Mouse (Mus musculus) heart, embryonic 13.5 days (tissue): Measurements from ENCODE around the gene Rtl1. TPM values are rescaled to one million over a fixed set of nuclear protein-coding genes. Genes with fewer than 3 reads are reported as not detected.

ENCODE experiments used
- ATAC-seq: fragments of 200-750 bp; cut with Nextera tagmentation; 2 replicates; pipeline ENCODE4 v1.8.0; 2017; ENCODE audit warnings: moderate TSS enrichment; ENCODE audit not compliant: insufficient number of reproducible peaks, low FRiP score, low TSS enrichment; ENCODE audit errors: extremely low read depth
- H3K27ac ChIP-seq: fragments of 300-500 bp; sonication (generic); replicated peaks from 2 replicates; pipeline ENCODE4 v1.5.1; 2015; ENCODE audit warnings: moderate library complexity, mild to moderate bottlenecking, inconsistent platforms
- H3K27me3 ChIP-seq: fragments of 300-500 bp; sonication (generic); replicated peaks from 2 replicates; pipeline ENCODE4 v1.6.1; 2015; ENCODE audit warnings: mild to moderate bottlenecking, inconsistent platforms
- H3K36me3 ChIP-seq: fragments of 300-500 bp; sonication (generic); 2 replicates; pipeline ENCODE4 v1.6.1; 2015; ENCODE audit warnings: mild to moderate bottlenecking, inconsistent platforms
- H3K4me1 ChIP-seq: fragments of 300-500 bp; sonication (generic); 2 replicates; pipeline ENCODE4 v1.6.1; 2015; ENCODE audit warnings: inconsistent platforms
- H3K4me2 ChIP-seq: fragments of 300-500 bp; sonication (generic); 2 replicates; pipeline ENCODE4 v1.6.1; 2015; ENCODE audit warnings: inconsistent platforms, mild to moderate bottlenecking, moderate library complexity
- H3K4me3 ChIP-seq: fragments of 300-500 bp; sonication (generic); 2 replicates; pipeline ENCODE4 v1.5.1; 2015; ENCODE audit warnings: moderate library complexity, mild to moderate bottlenecking, inconsistent platforms
- H3K9ac ChIP-seq: fragments of 300-500 bp; sonication (generic); 2 replicates; pipeline ENCODE4 v1.6.1; 2015; ENCODE audit warnings: inconsistent platforms, mild to moderate bottlenecking, moderate library complexity
- H3K9me3 ChIP-seq: fragments of 300-500 bp; sonication (generic); 2 replicates; pipeline ENCODE4 v1.6.1; 2016; ENCODE audit warnings: inconsistent platforms
- WGBS: fragments of 180-500 bp; shearing (Covaris S2); methylation state at CpG from one replicate; pipeline ENCODE4 v1.1.7; 2015; ENCODE audit warnings: mixed read lengths; 5-methylcytosine and 5-hydroxymethylcytosine counted together
- microRNA counts: library from miRNA; unstranded; fragments of <30 nt; microRNA quantifications from one replicate; lab custom pipeline; 2016
- microRNA-seq: library from miRNA; unstranded; fragments of <30 nt; microRNA quantifications from one replicate; pipeline ENCODE4, GENCODE M21; 2016
- polyA plus RNA-seq: library from polyadenylated mRNA; unstranded; fragments of >200 nt; fragmentation: Nextera tagmentation; extraction: Ambion mirVana; gene quantifications from 2 replicates; pipeline ENCODE4 v1.2.1, GENCODE M21; 2015

Rtl1 gene
- polyA plus RNA-seq, 1 experiment from 2014 or later: 0.52 TPM

- 0 out of 2 replicates have a peak overlapping the region, but pooled peaks have one; percentile 86 for H3K9ac ChIP-seq
- H3K36me3 ChIP-seq: peaks cover 38% of the 10 kb centered on the region
- peak; percentile 51; the same call in 1 of the 2 replicates for ATAC-seq
- 0 out of 2 replicates have a peak, but pooled peaks cover 4% of the 10 kb centered on the region for H3K27me3 ChIP-seq
- H3K4me1 ChIP-seq: no peaks in the 10 kb centered on the region; the same call in 1 of the 2 replicates
- H3K4me2 ChIP-seq: peak overlapping the region; percentile 67
- H3K4me3 ChIP-seq: peak overlapping the region; percentile 60
- WGBS: 37% methylated on average over 14 of the region's 17 CpGs
- H3K27ac ChIP-seq: no peak overlapping the region
- H3K9me3 ChIP-seq: peaks cover 52% of the 10 kb centered on the region
These were observed 57.4 kb downstream of the Rtl1 start for GRCm38 (mm10) chr12:109542635-109543249.

DNA sequence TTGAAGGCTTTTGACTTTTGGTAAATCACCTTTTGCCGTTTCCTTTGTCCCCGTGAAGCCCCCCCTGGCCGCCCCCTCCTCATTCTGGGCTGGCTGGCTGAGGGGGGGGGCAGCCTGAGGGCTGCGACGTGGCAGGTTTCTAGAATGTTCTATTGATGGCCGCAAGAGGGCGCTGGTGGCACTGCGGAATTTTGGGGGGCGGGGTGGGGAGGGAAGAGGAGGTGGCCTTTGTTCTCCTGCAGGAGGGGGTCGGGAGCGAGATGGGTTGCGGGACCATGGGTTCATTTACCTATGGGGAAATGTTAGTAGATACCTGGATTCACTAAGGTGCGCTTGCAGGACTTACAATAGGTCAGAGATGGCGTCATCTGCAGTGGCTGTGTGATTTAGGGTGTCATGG is 58.1 kb downstream of the Rtl1 start:
- Histone ChIP-seq H3K4me1 (no peaks in the 10 kb centered on the region; the same call in 1 of the 2 replicates), H3K4me2 (peak overlapping the region; percentile 67), H3K27me3 (0 out of 2 replicates have a peak, but pooled peaks cover 4% of the 10 kb centered on the region), H3K9ac (peak overlapping the region; percentile 86), H3K9me3 (peaks cover 59% of the 10 kb centered on the region), H3K27ac (peak overlapping the region; percentile 54; the same call in 1 of the 2 replicates), H3K4me3 (peak overlapping the region; percentile 60), H3K36me3 (peaks cover 35% of the 10 kb centered on the region)
- WGBS: 46% methylated on average over 14 of the region's 14 CpGs
- no peak for ATAC-seq

DNA sequence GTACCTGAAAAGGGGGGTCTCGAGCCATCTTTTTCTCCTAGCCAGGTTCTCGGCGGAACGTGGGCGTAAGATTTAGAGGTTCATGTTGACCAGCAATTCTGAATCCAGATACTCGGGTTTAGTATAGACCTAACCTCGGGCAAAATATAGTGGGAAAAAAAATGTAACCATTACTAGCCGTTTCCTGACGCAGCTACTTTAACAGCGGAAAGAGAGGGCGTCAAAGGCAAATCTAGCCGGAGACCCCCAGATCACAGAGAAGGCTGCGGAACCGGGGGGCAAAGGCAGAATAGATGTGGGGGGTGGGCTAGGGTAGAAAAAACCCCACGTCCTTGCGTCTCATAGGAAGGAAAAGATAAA is 58.6 kb downstream of the Rtl1 start:
- ATAC-seq: no peak
- WGBS: 40% methylated on average over 16 of the region's 16 CpGs
- Histone ChIP-seq H3K9ac (peak overlapping the region; percentile 86), H3K36me3 (peaks cover 31% of the 10 kb centered on the region), H3K9me3 (peaks cover 59% of the 10 kb centered on the region), H3K4me3 (peak overlapping the region; percentile 60), H3K27ac (peak overlapping the region; percentile 54), H3K27me3 (0 out of 2 replicates have a peak, but pooled peaks cover under 1% of the 10 kb centered on the region), H3K4me2 (peak overlapping the region; percentile 67), H3K4me1 (peaks cover 2% of the 10 kb centered on the region)

GRCm38 (mm10) chr12:109540739-109541539 is 59.2 kb downstream of the Rtl1 start:
- peaks cover 7% of the 10 kb centered on the region for H3K4me1 ChIP-seq
- H3K36me3 ChIP-seq: peaks cover 25% of the 10 kb centered on the region
- 44% methylated on average over 30 of the region's 30 CpGs for WGBS
- H3K4me3 ChIP-seq: peak overlapping the region; percentile 60
- peaks cover 59% of the 10 kb centered on the region for H3K9me3 ChIP-seq
- peak overlapping the region; percentile 86 for H3K9ac ChIP-seq
- peak overlapping the region; percentile 54 for H3K27ac ChIP-seq
- peak overlapping the region; percentile 67 for H3K4me2 ChIP-seq
- H3K27me3 ChIP-seq: no peaks in the 10 kb centered on the region
- ATAC-seq: no peak

GRCm38 (mm10) chr12:109539950-109540349 is 60.2 kb downstream of the Rtl1 start:
- peak overlapping the region; percentile 60 for H3K4me3 ChIP-seq
- H3K9me3 ChIP-seq: peaks cover 59% of the 10 kb centered on the region
- peak overlapping the region; percentile 67 for H3K4me2 ChIP-seq
- no peaks in the 10 kb centered on the region for H3K27me3 ChIP-seq
- H3K27ac ChIP-seq: no peak overlapping the region
- no peak for ATAC-seq
- 56% methylated on average over 13 of the region's 13 CpGs for WGBS
- peaks cover 18% of the 10 kb centered on the region; the same call in 1 of the 2 replicates for H3K36me3 ChIP-seq
- H3K9ac ChIP-seq: peak overlapping the region; percentile 77
- H3K4me1 ChIP-seq: peaks cover 17% of the 10 kb centered on the region

MicroRNAs encoded within 50 kb of the gene (microRNA counts, 519-probe panel; counts per million panel counts)
- microRNA mmu-miR-1188 (lab: Ali Mortazavi, UCI) (209 counts per million, percentile 61 among the panel's probes with 10 or more counts), microRNA mmu-miR-127 (lab: Ali Mortazavi, UCI) (5,400 counts per million, percentile 89 among the panel's probes with 10 or more counts), microRNA mmu-miR-136 (lab: Ali Mortazavi, UCI) (5,642 counts per million, percentile 91 among the panel's probes with 10 or more counts), microRNA mmu-miR-1906 (lab: Ali Mortazavi, UCI) (209 counts per million, percentile 61 among the panel's probes with 10 or more counts), microRNA mmu-miR-337-3p (lab: Ali Mortazavi, UCI) (209 counts per million, percentile 61 among the panel's probes with 10 or more counts), microRNA mmu-miR-337-5p (lab: Ali Mortazavi, UCI) (209 counts per million, percentile 61 among the panel's probes with 10 or more counts), microRNA mmu-miR-341 (lab: Ali Mortazavi, UCI) (209 counts per million, percentile 61 among the panel's probes with 10 or more counts), microRNA mmu-miR-370 (lab: Ali Mortazavi, UCI) (1,954 counts per million, percentile 63 among the panel's probes with 10 or more counts), microRNA mmu-miR-431 (lab: Ali Mortazavi, UCI) (5,444 counts per million, percentile 89 among the panel's probes with 10 or more counts), microRNA mmu-miR-432 (lab: Ali Mortazavi, UCI) (209 counts per million, percentile 61 among the panel's probes with 10 or more counts), microRNA mmu-miR-433 (lab: Ali Mortazavi, UCI) (5,225 counts per million, percentile 87 among the panel's probes with 10 or more counts), microRNA mmu-miR-434-3p (lab: Ali Mortazavi, UCI) (5,225 counts per million, percentile 87 among the panel's probes with 10 or more counts), microRNA mmu-miR-434-5p (lab: Ali Mortazavi, UCI) (2,876 counts per million, percentile 66 among the panel's probes with 10 or more counts), microRNA mmu-miR-493 (lab: Ali Mortazavi, UCI) (3,095 counts per million, percentile 67 among the panel's probes with 10 or more counts), microRNA mmu-miR-540-3p (lab: Ali Mortazavi, UCI) (209 counts per million, percentile 61 among the panel's probes with 10 or more counts), microRNA mmu-miR-540-5p (lab: Ali Mortazavi, UCI) (209 counts per million, percentile 61 among the panel's probes with 10 or more counts), microRNA mmu-miR-665 (lab: Ali Mortazavi, UCI) (209 counts per million, percentile 61 among the panel's probes with 10 or more counts), microRNA mmu-miR-673-3p (lab: Ali Mortazavi, UCI) (209 counts per million, percentile 61 among the panel's probes with 10 or more counts), microRNA mmu-miR-673-5p (lab: Ali Mortazavi, UCI) (209 counts per million, percentile 61 among the panel's probes with 10 or more counts), microRNA mmu-miR-770-3p (lab: Ali Mortazavi, UCI) (209 counts per million, percentile 61 among the panel's probes with 10 or more counts), microRNA mmu-miR-770-5p (lab: Ali Mortazavi, UCI) (209 counts per million, percentile 61 among the panel's probes with 10 or more counts)

Small RNA genes lying within 50 kb of the gene (microRNA-seq; reads per million reads assigned to microRNA genes)
- gene Gm23912 (not detected), gene Mir1188 (13.5 reads per million, percentile 29 among the genes with 10 or more reads in this experiment), gene Mir127 (5,811 reads per million, percentile 93 among the genes with 10 or more reads in this experiment), gene Mir136 (not detected), gene Mir1906-1 (not detected), gene Mir3070a (2.7 reads per million, percentile 7 among the genes with 10 or more reads in this experiment), gene Mir3070b (not detected), gene Mir3071 (not detected), gene Mir337 (not detected), gene Mir341 (606 reads per million, percentile 75 among the genes with 10 or more reads in this experiment), gene Mir3544 (not detected), gene Mir370 (339 reads per million, percentile 70 among the genes with 10 or more reads in this experiment), gene Mir431 (4,120 reads per million, percentile 91 among the genes with 10 or more reads in this experiment), gene Mir432 (not detected), gene Mir433 (967 reads per million, percentile 79 among the genes with 10 or more reads in this experiment), gene Mir434 (1,009 reads per million, percentile 79 among the genes with 10 or more reads in this experiment), gene Mir493 (116 reads per million, percentile 56 among the genes with 10 or more reads in this experiment), gene Mir540 (455 reads per million, percentile 73 among the genes with 10 or more reads in this experiment), gene Mir665 (336 reads per million, percentile 69 among the genes with 10 or more reads in this experiment), gene Mir673 (81.6 reads per million, percentile 52 among the genes with 10 or more reads in this experiment), gene Mir770 (87.1 reads per million, percentile 52 among the genes with 10 or more reads in this experiment)

Other genes with a start within 250 kb of the Rtl1 start
- gene Dlk1, start 147.5 kb downstream of the Rtl1 start, polyA plus RNA-seq: 103 and 130 TPM in 2 replicates